Mouse (Mus musculus) myocyte (in vitro differentiated cells): Measurements from ENCODE around the gene Agap3. TPM values are rescaled to one million over a fixed set of nuclear protein-coding genes. Genes with fewer than 3 reads are reported as not detected.

ENCODE experiments used
- H3K27me3 ChIP-seq: one replicate; pipeline ENCODE4 v1.6.1; 2011; ENCODE audit not compliant: control insufficient read depth, insufficient read depth, insufficient read length
- H3K36me3 ChIP-seq: one replicate; pipeline ENCODE4 v1.6.1; 2011; ENCODE audit not compliant: control insufficient read depth, insufficient read depth
- H3K4me2 ChIP-seq: one replicate; pipeline ENCODE4 v1.6.1; 2011; ENCODE audit warnings: low read depth, control low read depth
- H3K4me3 ChIP-seq: one replicate; pipeline ENCODE4 v1.5.1; 2011; ENCODE audit warnings: mild to moderate bottlenecking, control low read depth, moderate library complexity
- H3K79me2 ChIP-seq: one replicate; pipeline ENCODE4 v1.6.1; 2011; ENCODE audit not compliant: control insufficient read depth, insufficient read depth
- H3ac ChIP-seq: one replicate; pipeline ENCODE4 v1.6.1; 2011; ENCODE audit not compliant: control insufficient read depth, insufficient read length
- CEBPB ChIP-seq: IDR thresholded peaks from 2 replicates; pipeline ENCODE4 v1.6.1; 2011; ENCODE audit warnings: mild to moderate bottlenecking, moderate library complexity; ENCODE audit not compliant: poor library complexity, insufficient read depth, severe bottlenecking
- E2F4 ChIP-seq: IDR thresholded peaks from one replicate; pipeline ENCODE4 v1.6.1; 2011; ENCODE audit warnings: mild to moderate bottlenecking, control low read depth, moderate library complexity; ENCODE audit not compliant: insufficient read depth
- MAX ChIP-seq: IDR thresholded peaks from one replicate; pipeline ENCODE4 v1.6.1; 2011; ENCODE audit warnings: low read depth, mild to moderate bottlenecking, control low read depth
- MYOD1 ChIP-seq, 3 experiments: IDR thresholded peaks; one replicate each; pipeline ENCODE4 v1.6.1; 2011; ENCODE audit warnings: control low read depth in 2 of 3, low read depth in 2 of 3, mild to moderate bottlenecking in 2 of 3, moderate library complexity in 1 of 3; ENCODE audit not compliant: insufficient read length in 2 of 3, control insufficient read depth in 1 of 3
- MYOG ChIP-seq, 3 experiments: IDR thresholded peaks; one replicate each; pipeline ENCODE4 v1.6.1; 2011; ENCODE audit warnings: control low read depth in 2 of 3, low read depth in 2 of 3, mild to moderate bottlenecking in 2 of 3; ENCODE audit not compliant: insufficient read length in 2 of 3, control insufficient read depth in 1 of 3, insufficient read depth in 1 of 3
- POLR2A ChIP-seq: IDR thresholded peaks from one replicate; pipeline ENCODE4 v1.6.1; 2011; ENCODE audit warnings: low read depth, mild to moderate bottlenecking, control low read depth, moderate library complexity; ENCODE audit not compliant: insufficient read length
- POLR2AphosphoS2 ChIP-seq: IDR thresholded peaks from one replicate; pipeline ENCODE4 v1.6.1; 2011; ENCODE audit warnings: low read depth, control low read depth; ENCODE audit not compliant: insufficient read length
- REST ChIP-seq: IDR thresholded peaks from one replicate; pipeline ENCODE4 v1.6.1; 2011; ENCODE audit warnings: mild to moderate bottlenecking, control low read depth, moderate library complexity; ENCODE audit not compliant: insufficient read depth, insufficient read length
- SRF ChIP-seq: IDR thresholded peaks from one replicate; pipeline ENCODE4 v1.6.1; 2011; ENCODE audit warnings: low read depth; ENCODE audit not compliant: control insufficient read depth, insufficient read length
- TCF12 ChIP-seq: IDR thresholded peaks from one replicate; pipeline ENCODE4 v1.6.1; 2011; ENCODE audit warnings: mild to moderate bottlenecking, control low read depth; ENCODE audit not compliant: poor library complexity, insufficient read depth, severe bottlenecking
- TCF3 ChIP-seq: IDR thresholded peaks from one replicate; pipeline ENCODE4 v1.6.1; 2011; ENCODE audit warnings: low read depth, control low read depth; ENCODE audit not compliant: insufficient read length
- USF1 ChIP-seq: IDR thresholded peaks from one replicate; pipeline ENCODE4 v1.6.1; 2011; ENCODE audit warnings: low read depth, mild to moderate bottlenecking, control low read depth, moderate library complexity
- polyA plus RNA-seq: library from polyadenylated mRNA; unstranded; fragments of >200 nt; fragmentation: generic; extraction: Trizol; gene quantifications from one replicate; pipeline ENCODE4 v1.2.1, GENCODE M21; 2012; ENCODE audit warnings: missing spikeins

Agap3 gene
- polyA plus RNA-seq, 1 experiment: 119 TPM

GRCm38 (mm10) chr5:24508406-24508805 lies 56.4 kb downstream of the Agap3 start:
- Histone ChIP-seq H3K4me3 (no peak overlapping the region), H3K4me2 (no peak overlapping the region), H3K79me2 (no peaks in the 10 kb centered on the region), H3ac (no peak overlapping the region), H3K27me3 (no peaks in the 10 kb centered on the region), H3K36me3 (peaks cover 4% of the 10 kb centered on the region)
- TF ChIP-seq SRF (no peak), TCF12 (no peak), E2F4 (no peak), MYOD1 (IDR thresholded peaks at IDR 0.05; ENCODE audit: control insufficient read depth in 1 of 3, insufficient read length in 2 of 3, low read depth in 2 of 3) (no peak), REST (no peak), CEBPB (no peak), MYOG (IDR thresholded peaks at IDR 0.05; ENCODE audit: control insufficient read depth in 1 of 3, insufficient read depth in 1 of 3, insufficient read length in 2 of 3, low read depth in 2 of 3) (no peak), TCF3 (no peak), MAX (no peak), USF1 (no peak), POLR2A (no peak), POLR2AphosphoS2 (no peak)

GRCm38 (mm10) chr5:24510635-24511034 lies 58.7 kb downstream of the Agap3 start:
- TF ChIP-seq E2F4 (no peak), MAX (no peak), POLR2AphosphoS2 (no peak), POLR2A (no peak), REST (no peak), MYOG (IDR thresholded peaks at IDR 0.05; ENCODE audit: control insufficient read depth in 1 of 3, insufficient read depth in 1 of 3, insufficient read length in 2 of 3, low read depth in 2 of 3) (no peak), USF1 (no peak), MYOD1 (IDR thresholded peaks at IDR 0.05; ENCODE audit: control insufficient read depth in 1 of 3, insufficient read length in 2 of 3, low read depth in 2 of 3) (no peak), SRF (no peak), TCF12 (no peak), TCF3 (no peak), CEBPB (no peak)
- H3K36me3 ChIP-seq: peaks cover 4% of the 10 kb centered on the region
- no peak overlapping the region for H3ac ChIP-seq
- no peak overlapping the region for H3K4me2 ChIP-seq
- H3K79me2 ChIP-seq: no peaks in the 10 kb centered on the region
- H3K4me3 ChIP-seq: peak overlapping the region; percentile 25
- no peaks in the 10 kb centered on the region for H3K27me3 ChIP-seq

- peaks cover 4% of the 10 kb centered on the region for H3K36me3 ChIP-seq
- H3K4me2 ChIP-seq: peak overlapping the region; percentile 79
- TF ChIP-seq CEBPB (peak; percentile 81), MYOD1 (IDR thresholded peaks at IDR 0.05; ENCODE audit: control insufficient read depth in 1 of 3, insufficient read length in 2 of 3, low read depth in 2 of 3) (no peak), MYOG (IDR thresholded peaks at IDR 0.05; ENCODE audit: control insufficient read depth in 1 of 3, insufficient read depth in 1 of 3, insufficient read length in 2 of 3, low read depth in 2 of 3) (no peak), POLR2A (peak; percentile 40), POLR2AphosphoS2 (peak; percentile 18), TCF3 (no peak)
- H3ac ChIP-seq: no peak overlapping the region
- no peaks in the 10 kb centered on the region for H3K27me3 ChIP-seq
- H3K79me2 ChIP-seq: no peaks in the 10 kb centered on the region
- peak overlapping the region; percentile 25 for H3K4me3 ChIP-seq
These were observed 60.3 kb downstream of the Agap3 start for GRCm38 (mm10) chr5:24512271-24512670.

- Histone ChIP-seq H3K4me3 (no peak overlapping the region), H3K36me3 (no peaks in the 10 kb centered on the region), H3K4me2 (no peak overlapping the region), H3ac (no peak overlapping the region), H3K79me2 (no peaks in the 10 kb centered on the region), H3K27me3 (peaks cover 50% of the 10 kb centered on the region)
- TF ChIP-seq USF1: no peak
- TF ChIP-seq REST: no peak
- TF ChIP-seq E2F4: no peak
- no peak for TF ChIP-seq SRF
- TF ChIP-seq CEBPB: no peak
- TF ChIP-seq MYOD1 (IDR thresholded peaks at IDR 0.05; ENCODE audit: control insufficient read depth in 1 of 3, insufficient read length in 2 of 3, low read depth in 2 of 3): no peak
- TF ChIP-seq TCF3: no peak
- TF ChIP-seq MAX: no peak
- no peak for TF ChIP-seq MYOG (IDR thresholded peaks at IDR 0.05; ENCODE audit: control insufficient read depth in 1 of 3, insufficient read depth in 1 of 3, insufficient read length in 2 of 3, low read depth in 2 of 3)
- no peak for TF ChIP-seq POLR2A
- TF ChIP-seq POLR2AphosphoS2: no peak
- TF ChIP-seq TCF12: no peak
These were observed 69.4 kb downstream of the Agap3 start for GRCm38 (mm10) chr5:24521366-24521765.

GRCm38 (mm10) chr5:24523806-24524205 lies 71.8 kb downstream of the Agap3 start:
- peaks cover 68% of the 10 kb centered on the region for H3K27me3 ChIP-seq
- no peak overlapping the region for H3ac ChIP-seq
- H3K4me3 ChIP-seq: no peak overlapping the region
- H3K4me2 ChIP-seq: no peak overlapping the region
- H3K79me2 ChIP-seq: no peaks in the 10 kb centered on the region
- H3K36me3 ChIP-seq: no peaks in the 10 kb centered on the region
- TF ChIP-seq CEBPB (no peak), MYOG (IDR thresholded peaks at IDR 0.05; ENCODE audit: control insufficient read depth in 1 of 3, insufficient read depth in 1 of 3, insufficient read length in 2 of 3, low read depth in 2 of 3) (no peak), E2F4 (no peak), MAX (no peak), REST (no peak), POLR2A (no peak), MYOD1 (IDR thresholded peaks at IDR 0.05; ENCODE audit: control insufficient read depth in 1 of 3, insufficient read length in 2 of 3, low read depth in 2 of 3) (no peak), USF1 (no peak), TCF3 (no peak), POLR2AphosphoS2 (no peak), SRF (no peak), TCF12 (no peak)
